Mouse (Mus musculus) embryonic facial prominence, embryonic 12.5 days (tissue): ENCODE data around the gene Irgq. TPM values are rescaled to one million over a fixed set of nuclear protein-coding genes. Genes with fewer than 3 reads are reported as not detected.
A peak's percentile ranks its signal among the peaks of the same experiment; 100 is the strongest.
"Not testable (repeated sequence)": the region's sequence is repeated elsewhere in the genome, so short reads cannot be mapped to it uniquely, and the experiment has no call there.

Experiments
- ATAC-seq: fragments of 200-750 bp; cut with Nextera tagmentation; 2 replicates; pipeline ENCODE4 v1.8.0; 2017; ENCODE audit not compliant: insufficient number of reproducible peaks, insufficient read depth, low FRiP score, low TSS enrichment
- H3K27ac ChIP-seq: fragments of 300-500 bp; sonication (generic); 2 replicates; pipeline ENCODE4 v1.5.1; 2016; ENCODE audit warnings: mild to moderate bottlenecking
- H3K27me3 ChIP-seq: fragments of 300-500 bp; sonication (generic); 2 replicates; pipeline ENCODE4 v1.6.1; 2016; ENCODE audit warnings: mild to moderate bottlenecking, moderate library complexity
- H3K36me3 ChIP-seq: fragments of 300-500 bp; sonication (generic); 2 replicates; pipeline ENCODE4 v1.6.1; 2016; ENCODE audit warnings: mild to moderate bottlenecking
- H3K4me1 ChIP-seq: fragments of 300-500 bp; sonication (generic); 2 replicates; pipeline ENCODE4 v1.6.1; 2016
- H3K4me2 ChIP-seq: fragments of 300-500 bp; sonication (generic); replicated peaks from 2 replicates; pipeline ENCODE4 v1.6.1; 2016; ENCODE audit warnings: mild to moderate bottlenecking, moderate library complexity
- H3K4me3 ChIP-seq: fragments of 300-500 bp; sonication (generic); 2 replicates; pipeline ENCODE4 v1.5.1; 2016; ENCODE audit warnings: mild to moderate bottlenecking
- H3K9ac ChIP-seq: fragments of 300-500 bp; sonication (generic); 2 replicates; pipeline ENCODE4 v1.6.1; 2016; ENCODE audit warnings: mild to moderate bottlenecking, moderate library complexity
- H3K9me3 ChIP-seq: fragments of 300-500 bp; sonication (generic); 2 replicates; pipeline ENCODE4 v1.6.1; 2016; ENCODE audit warnings: mild to moderate bottlenecking, moderate library complexity
- WGBS: fragments of 180-500 bp; shearing (Covaris S2); methylation state at CpG from one replicate; pipeline ENCODE4 v1.1.7; 2016; 5-methylcytosine and 5-hydroxymethylcytosine counted together
- polyA plus RNA-seq: library from polyadenylated mRNA; unstranded; fragments of >200 nt; fragmentation: Nextera tagmentation; extraction: Ambion mirVana; gene quantifications from 2 replicates; pipeline ENCODE4 v1.2.1, GENCODE M21; 2016

Gene Irgq
- polyA plus RNA-seq, 1 experiment from 2014 or later = 17.6 TPM

DNA sequence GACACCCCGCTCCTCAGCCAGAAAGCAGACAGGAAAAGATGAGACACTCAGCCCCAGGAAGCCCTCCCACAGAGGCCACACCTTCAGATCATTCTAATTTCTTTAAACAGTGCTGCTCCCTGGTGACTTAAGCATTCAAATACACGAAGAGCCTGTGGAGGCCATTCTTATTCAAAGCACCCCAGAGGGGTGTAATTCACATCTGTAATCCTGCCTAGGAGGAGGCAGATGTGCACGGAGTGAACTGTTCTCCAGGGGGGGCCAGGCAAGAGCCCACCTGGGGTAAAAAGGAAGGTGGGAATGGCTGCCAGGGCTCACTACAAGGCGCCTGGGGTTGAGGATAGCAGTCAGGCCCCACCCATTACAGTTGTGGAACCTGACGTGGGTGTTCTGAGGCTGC, 13.4 kb upstream of the Irgq start:
- peaks cover 49% of the 10 kb centered on the region for H3K36me3 ChIP-seq

DNA sequence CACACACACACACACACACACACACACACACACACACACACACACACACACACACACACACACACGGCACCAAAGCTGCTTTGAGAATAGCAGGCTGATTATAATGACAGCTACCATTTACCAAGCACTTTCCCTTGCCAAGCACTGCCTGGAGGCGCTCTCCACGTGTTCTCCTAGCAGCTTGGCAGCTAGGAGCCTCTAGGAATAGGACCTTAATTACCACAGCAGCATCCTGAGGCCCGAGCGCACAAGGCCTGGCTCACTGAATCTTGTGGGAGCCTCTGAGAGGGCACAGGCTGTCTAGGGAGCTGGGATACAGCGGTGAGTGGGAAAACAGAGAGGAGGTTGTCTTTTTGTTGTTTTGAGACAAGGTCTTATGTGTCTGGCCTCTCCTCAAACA, 12.8 kb upstream of the Irgq start:
- no peak overlapping the region for H3K27ac ChIP-seq

More for the DNA sequence above, 13.4 kb upstream of the Irgq start:
- H3K9ac ChIP-seq = no peak overlapping the region
- no peak for ATAC-seq
- no peaks in the 10 kb centered on the region for H3K9me3 ChIP-seq
- no peaks in the 10 kb centered on the region for H3K27me3 ChIP-seq
- H3K4me2 ChIP-seq = no peak overlapping the region
- no peaks in the 10 kb centered on the region for H3K4me1 ChIP-seq
- no peak overlapping the region for H3K27ac ChIP-seq
- 47% methylated on average over 5 of the region's 5 CpGs for WGBS
- H3K4me3 ChIP-seq = no peak overlapping the region

DNA sequence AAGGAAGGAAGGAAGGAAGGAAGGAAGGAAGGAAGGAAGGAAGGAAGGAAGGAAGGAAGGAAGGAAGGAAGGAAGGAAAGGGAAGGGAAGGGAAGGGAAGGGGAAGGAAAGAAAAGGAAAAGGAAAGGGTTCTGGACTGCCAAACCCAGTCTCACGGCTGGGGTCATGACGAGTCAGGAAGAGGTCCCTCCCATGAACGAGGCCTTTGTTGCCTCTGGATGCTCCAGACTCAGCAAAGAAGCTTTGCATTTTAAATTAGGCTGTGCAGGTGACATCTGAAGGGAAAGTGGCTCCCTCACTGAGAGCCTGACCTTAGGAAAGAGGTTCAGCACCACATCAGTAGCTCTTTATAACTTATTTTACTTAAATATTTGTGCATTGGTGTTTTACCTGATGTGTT, 11.4 kb upstream of the Irgq start:
- Histone ChIP-seq H3K9ac (no peak overlapping the region), H3K4me2 (no peak overlapping the region)

More for the DNA sequence above, 12.8 kb upstream of the Irgq start:
- H3K9me3 ChIP-seq = no peaks in the 10 kb centered on the region
- no peaks in the 10 kb centered on the region for H3K4me1 ChIP-seq
- H3K4me3 ChIP-seq = no peak overlapping the region
- no peak for ATAC-seq
- H3K4me2 ChIP-seq = no peak overlapping the region
- H3K27me3 ChIP-seq = no peaks in the 10 kb centered on the region
- 42% methylated on average over 6 of the region's 6 CpGs for WGBS
- peaks cover 43% of the 10 kb centered on the region for H3K36me3 ChIP-seq
- no peak overlapping the region for H3K9ac ChIP-seq

DNA sequence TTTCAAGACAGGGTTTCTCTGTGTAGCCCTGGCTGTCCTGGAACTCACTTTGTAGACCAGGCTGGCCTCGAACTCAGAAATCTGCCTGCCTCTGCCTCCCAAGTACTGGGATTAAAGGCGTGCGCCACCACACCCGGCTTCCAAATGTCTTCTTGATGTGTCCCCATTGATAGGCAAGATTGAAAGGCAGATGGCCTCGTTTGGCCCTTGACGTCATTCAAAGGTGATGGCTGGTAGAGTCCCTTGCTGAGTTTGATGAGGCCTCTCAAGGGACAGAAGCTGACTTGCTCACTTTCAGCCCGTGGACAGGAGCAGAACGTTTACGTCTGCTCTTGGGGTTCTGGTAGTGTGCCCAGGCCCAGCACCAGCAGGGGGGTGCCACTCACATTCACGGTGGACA, 10.4 kb upstream of the Irgq start:
- not testable (repeated sequence) for ATAC-seq, H3K4me2 ChIP-seq, H3K4me3 ChIP-seq, H3K9ac ChIP-seq, H3K9me3 ChIP-seq, H3K27ac ChIP-seq, H3K27me3 ChIP-seq, H3K4me1 ChIP-seq
- WGBS = 89% methylated on average over 10 of the region's 10 CpGs
- H3K36me3 ChIP-seq = peaks cover 23% of the 10 kb centered on the region

More for the DNA sequence above, 11.4 kb upstream of the Irgq start:
- WGBS = 42% methylated on average over 3 of the region's 3 CpGs
- Histone ChIP-seq H3K4me1 (no peaks in the 10 kb centered on the region), H3K27ac (no peak overlapping the region), H3K27me3 (no peaks in the 10 kb centered on the region), H3K9me3 (no peaks in the 10 kb centered on the region), H3K4me3 (no peak overlapping the region), H3K36me3 (peaks cover 32% of the 10 kb centered on the region)
- ATAC-seq = no peak

DNA sequence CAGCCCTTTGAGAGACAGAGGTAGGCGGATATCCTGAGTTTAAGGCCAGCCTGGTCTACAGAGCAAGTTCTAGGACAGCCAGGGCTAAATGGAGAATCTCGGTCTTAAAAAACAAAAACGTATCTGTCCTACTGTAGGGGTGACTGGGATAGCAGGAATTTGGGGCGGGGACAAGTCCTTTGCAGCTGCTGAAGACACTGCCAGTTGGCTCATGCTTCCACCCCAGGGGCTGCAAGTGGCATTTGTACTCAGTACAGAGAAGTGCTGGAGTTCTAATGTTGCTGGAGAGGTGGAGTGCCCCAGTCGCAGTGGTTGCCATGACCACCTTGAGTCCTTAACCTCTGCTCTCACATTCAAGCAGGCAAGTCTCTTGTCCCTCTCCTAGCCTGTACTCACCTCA, 7.7 kb upstream of the Irgq start:
- Histone ChIP-seq H3K27me3 (no peaks in the 10 kb centered on the region), H3K4me2 (no peak overlapping the region), H3K4me3 (no peak overlapping the region), H3K9me3 (no peaks in the 10 kb centered on the region), H3K9ac (no peak overlapping the region), H3K36me3 (0 out of 2 replicates have a peak, but pooled peaks cover 4% of the 10 kb centered on the region), H3K27ac (no peak overlapping the region), H3K4me1 (peaks cover 8% of the 10 kb centered on the region)
- 54% methylated on average over 5 of the region's 5 CpGs for WGBS
- ATAC-seq = no peak

DNA sequence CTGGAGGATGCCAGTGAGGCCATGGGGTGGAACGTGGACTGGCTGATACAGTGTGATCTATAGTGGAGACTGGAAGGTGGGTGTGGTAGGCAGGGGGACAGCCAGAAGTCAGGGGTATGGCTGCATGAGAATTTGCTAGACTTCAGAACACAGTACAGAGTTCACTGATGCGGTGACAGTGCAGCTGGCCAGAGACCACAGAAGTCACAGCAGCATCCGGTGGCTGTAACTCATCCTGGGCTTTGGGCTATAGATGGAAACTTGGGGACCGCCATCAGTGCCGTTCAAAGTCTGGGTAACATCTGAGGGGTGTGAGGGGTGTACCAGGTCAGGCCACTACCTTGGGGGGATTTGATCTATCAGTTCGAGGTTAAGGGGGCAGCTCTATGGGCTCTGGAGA, 6.8 kb upstream of the Irgq start:
- no peak for ATAC-seq
- 87% methylated on average over 6 of the region's 6 CpGs for WGBS

DNA sequence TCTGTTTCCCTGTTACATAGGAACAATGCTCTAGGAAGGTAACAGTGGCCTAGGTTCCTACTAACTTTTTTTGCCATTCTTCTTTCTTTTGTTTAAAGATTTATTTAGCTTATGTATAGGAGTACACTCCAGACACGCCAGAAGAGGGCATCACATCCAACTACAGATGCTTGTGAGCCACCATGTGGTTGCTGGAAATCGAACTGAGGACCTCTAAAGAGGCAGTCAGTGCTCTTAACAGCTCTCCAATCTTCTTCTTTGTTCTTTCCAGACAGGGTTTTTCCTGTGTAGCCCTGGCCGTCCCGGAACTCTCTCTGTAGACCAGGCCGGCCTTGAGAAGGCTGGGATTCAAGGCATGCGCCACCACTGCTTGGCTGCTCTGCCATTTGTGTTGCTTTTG, 5.5 kb upstream of the Irgq start:
- H3K4me1 ChIP-seq = peaks cover 15% of the 10 kb centered on the region
- H3K36me3 ChIP-seq = no peaks in the 10 kb centered on the region
- no peak overlapping the region for H3K27ac ChIP-seq
- no peak overlapping the region for H3K4me2 ChIP-seq
- WGBS = 85% methylated on average over 6 of the region's 6 CpGs
- H3K4me3 ChIP-seq = no peak overlapping the region
- no peaks in the 10 kb centered on the region for H3K9me3 ChIP-seq
- no peak for ATAC-seq
- no peaks in the 10 kb centered on the region for H3K27me3 ChIP-seq
- H3K9ac ChIP-seq = no peak overlapping the region

More for the DNA sequence above, 6.8 kb upstream of the Irgq start:
- Histone ChIP-seq H3K27ac (no peak overlapping the region), H3K9ac (no peak overlapping the region), H3K4me2 (no peak overlapping the region), H3K27me3 (no peaks in the 10 kb centered on the region), H3K36me3 (0 out of 2 replicates have a peak, but pooled peaks cover under 1% of the 10 kb centered on the region), H3K4me3 (no peak overlapping the region), H3K9me3 (no peaks in the 10 kb centered on the region), H3K4me1 (peaks cover 8% of the 10 kb centered on the region)

DNA sequence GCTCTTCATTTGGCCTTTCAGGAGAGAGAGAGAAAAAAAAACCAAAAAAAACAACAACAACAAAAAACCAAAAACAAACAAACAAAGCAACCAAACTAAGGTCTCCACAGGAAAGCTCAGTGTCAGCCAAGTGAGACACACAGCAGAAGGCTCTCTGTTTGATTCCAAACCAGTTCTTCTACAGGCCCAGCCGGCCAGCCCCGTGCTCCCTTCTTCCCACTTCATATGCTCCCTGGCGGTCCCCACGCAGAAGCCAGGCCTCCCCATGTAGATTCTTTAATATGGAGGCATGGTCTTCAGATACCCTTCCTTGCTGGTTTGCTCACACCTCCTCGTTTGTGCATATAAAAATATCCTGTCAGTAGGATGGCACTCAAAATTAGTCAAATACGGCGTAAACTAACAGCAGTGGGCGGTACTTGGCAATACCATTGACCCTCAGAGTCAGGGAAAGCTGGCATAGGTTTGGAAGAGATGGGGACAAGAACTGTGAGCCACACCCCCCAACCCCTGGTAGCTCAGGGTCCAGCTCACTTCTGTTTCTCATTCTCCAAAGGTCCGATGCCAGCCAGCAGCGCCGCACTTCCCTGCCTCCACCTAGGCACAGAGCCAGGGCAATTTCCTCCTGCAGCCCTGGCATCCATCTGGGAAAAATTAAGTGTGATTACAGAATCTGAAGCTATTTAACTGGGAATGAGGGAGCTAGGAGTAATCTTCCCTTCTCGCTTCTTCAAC, 4.6 kb upstream of the Irgq start:
- ATAC-seq = no peak
- 77% methylated on average over 12 of the region's 12 CpGs for WGBS
- Histone ChIP-seq H3K9me3 (no peaks in the 10 kb centered on the region), H3K4me3 (no peak overlapping the region), H3K9ac (no peak overlapping the region), H3K27me3 (no peaks in the 10 kb centered on the region), H3K4me1 (peaks cover 15% of the 10 kb centered on the region), H3K4me2 (0 out of 2 replicates have a peak overlapping the region, but pooled peaks have one; percentile 5), H3K36me3 (no peaks in the 10 kb centered on the region), H3K27ac (no peak overlapping the region)

DNA sequence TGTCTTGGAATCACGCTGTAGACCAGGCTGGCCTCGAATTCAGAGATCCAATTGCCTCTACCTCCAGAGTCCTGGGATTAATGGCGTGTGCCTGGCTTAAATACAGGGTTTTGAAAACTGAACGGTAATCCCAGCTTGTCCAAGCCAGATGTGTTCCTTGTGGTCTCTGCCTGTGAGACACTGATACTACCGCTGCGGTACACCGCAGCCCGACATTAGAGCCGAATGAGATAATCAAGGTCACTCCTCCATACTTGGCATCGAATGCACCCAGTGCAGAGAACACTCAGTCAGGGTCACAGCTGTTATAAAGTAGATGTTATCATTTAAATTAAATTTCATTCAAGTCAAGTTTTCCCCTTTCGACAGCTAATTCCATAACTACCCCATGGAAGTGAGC, 1.6 kb upstream of the Irgq start:
- no peak overlapping the region for H3K27ac ChIP-seq
- peaks cover 34% of the 10 kb centered on the region for H3K4me1 ChIP-seq
- WGBS = 85% methylated on average over 11 of the region's 11 CpGs
- H3K4me2 ChIP-seq = no peak overlapping the region
- no peak overlapping the region for H3K4me3 ChIP-seq
- H3K9me3 ChIP-seq = no peaks in the 10 kb centered on the region
- no peak overlapping the region for H3K9ac ChIP-seq
- H3K27me3 ChIP-seq = peaks cover 8% of the 10 kb centered on the region
- no peak for ATAC-seq
- H3K36me3 ChIP-seq = peaks cover 9% of the 10 kb centered on the region

DNA sequence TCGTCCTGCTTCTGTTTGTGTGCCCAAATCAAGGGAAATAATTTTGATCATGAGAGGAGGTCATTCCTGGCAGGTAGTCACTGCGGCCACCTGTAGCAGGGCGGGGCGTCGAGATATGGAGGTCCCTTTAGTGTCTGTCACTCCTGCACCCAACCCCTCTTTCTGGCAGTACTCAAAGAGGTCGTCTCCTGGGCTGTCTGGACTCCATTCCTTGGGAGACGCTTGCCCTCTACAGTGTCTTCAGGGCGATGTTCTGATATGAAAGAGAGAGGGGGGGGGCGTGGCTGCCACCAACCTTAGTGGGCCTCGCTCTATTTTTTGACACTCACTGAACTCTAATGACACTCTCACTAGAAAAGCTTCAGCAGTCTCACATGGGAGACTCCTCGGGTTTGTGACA, 909 bp upstream of the Irgq start:
- Histone ChIP-seq H3K27ac (peak overlapping the region; percentile 69), H3K9me3 (no peaks in the 10 kb centered on the region)
- WGBS = 64% methylated on average over 11 of the region's 11 CpGs

DNA sequence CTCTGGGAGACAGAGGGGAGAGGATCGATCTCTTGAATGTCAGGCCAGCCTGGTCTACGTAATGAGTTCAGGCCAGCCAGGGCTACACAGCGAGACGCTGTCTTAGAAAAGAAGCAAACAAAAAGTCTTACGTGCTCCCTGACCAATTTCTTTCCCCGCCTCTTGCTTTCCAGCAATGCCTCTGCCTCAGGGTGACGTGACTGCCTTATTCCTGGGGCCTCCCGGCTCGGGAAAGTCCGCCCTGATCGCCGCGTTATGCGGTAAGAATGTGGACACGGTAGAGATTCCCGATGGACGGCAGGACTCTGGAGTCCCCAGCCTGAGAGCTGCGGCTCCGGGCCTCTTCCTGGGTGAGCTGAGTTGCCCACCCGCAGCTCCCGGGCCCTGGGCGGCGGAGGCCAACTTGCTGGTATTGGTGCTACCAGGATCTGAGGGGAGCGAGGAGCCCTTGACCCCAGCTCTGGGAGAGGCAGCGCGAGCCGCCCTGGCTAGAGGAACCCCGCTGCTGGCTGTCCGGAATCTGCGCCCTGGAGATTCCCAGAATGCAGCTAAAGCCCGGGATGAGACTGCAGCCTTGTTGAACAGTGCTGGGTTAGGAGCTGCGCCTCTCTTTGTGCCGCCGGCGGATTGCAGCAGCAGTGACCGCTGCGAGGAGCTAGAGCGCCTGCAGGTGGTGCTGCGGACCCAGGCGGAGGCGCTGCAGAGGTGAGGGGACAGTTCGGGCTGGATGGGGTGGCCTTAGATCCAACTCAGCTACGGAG, 902 bp downstream of the Irgq start:
- H3K9me3 ChIP-seq = no peaks in the 10 kb centered on the region
- H3K9ac ChIP-seq = peak overlapping the region; percentile 77
- H3K4me1 ChIP-seq = peaks cover 38% of the 10 kb centered on the region
- peaks cover 33% of the 10 kb centered on the region for H3K36me3 ChIP-seq
- H3K27me3 ChIP-seq = peaks cover 12% of the 10 kb centered on the region
- 1% methylated on average over 43 of the region's 43 CpGs for WGBS
- H3K4me2 ChIP-seq = peak overlapping the region; percentile 88
- peak overlapping the region; percentile 69 for H3K27ac ChIP-seq
- peak overlapping the region; percentile 57 for H3K4me3 ChIP-seq
- ATAC-seq = peak; percentile 35

More for the DNA sequence above, 909 bp upstream of the Irgq start:
- H3K9ac ChIP-seq = peak overlapping the region; percentile 77
- peaks cover 38% of the 10 kb centered on the region for H3K4me1 ChIP-seq
- peak overlapping the region; percentile 88 for H3K4me2 ChIP-seq
- H3K27me3 ChIP-seq = peaks cover 12% of the 10 kb centered on the region
- peak overlapping the region; percentile 57 for H3K4me3 ChIP-seq
- no peak for ATAC-seq
- H3K36me3 ChIP-seq = peaks cover 15% of the 10 kb centered on the region

DNA sequence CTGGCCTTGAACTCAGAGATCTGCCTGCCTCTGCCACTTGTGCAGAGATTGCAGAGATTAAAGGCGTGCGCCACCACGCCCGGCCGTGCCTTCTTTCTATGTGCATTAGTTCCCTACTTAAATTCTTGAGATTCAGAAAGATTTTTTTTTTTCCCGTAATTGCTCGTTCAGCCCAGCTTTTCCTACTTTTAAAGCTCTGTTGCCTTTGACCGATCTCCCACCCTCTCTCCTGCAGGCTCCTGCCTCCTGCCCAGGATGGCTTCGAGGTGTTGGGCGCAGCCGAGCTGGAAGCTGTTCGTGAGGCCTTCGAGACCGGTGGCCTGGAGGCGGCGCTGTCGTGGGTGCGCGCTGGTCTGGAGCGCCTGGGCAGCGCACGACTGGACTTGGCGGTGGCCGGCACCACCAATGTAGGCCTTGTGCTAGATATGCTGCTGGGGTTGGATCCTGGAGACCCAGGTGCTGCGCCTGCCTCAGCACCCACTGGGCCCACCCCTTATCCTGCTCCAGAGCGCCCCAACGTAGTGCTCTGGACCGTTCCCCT, 2.6 kb downstream of the Irgq start:
- no peaks in the 10 kb centered on the region for H3K9me3 ChIP-seq
- H3K4me2 ChIP-seq = no peak overlapping the region
- H3K27me3 ChIP-seq = peaks cover 12% of the 10 kb centered on the region
- no peak overlapping the region for H3K27ac ChIP-seq
- peaks cover 30% of the 10 kb centered on the region for H3K4me1 ChIP-seq
- no peak for ATAC-seq
- peaks cover 34% of the 10 kb centered on the region for H3K36me3 ChIP-seq
- H3K9ac ChIP-seq = peak overlapping the region; percentile 30; the same call in 1 of the 2 replicates
- WGBS = 64% methylated on average over 28 of the region's 28 CpGs
- H3K4me3 ChIP-seq = no peak overlapping the region
